Mouse (Mus musculus) lung, postnatal 36 days (tissue): ENCODE measurements around the gene Itgb7.

Experiments
- DNase-seq: peaks from one replicate; pipeline ENCODE4 v3.0.0; 2022; ENCODE audit warnings: mixed read lengths

Gene Itgb7

DNA sequence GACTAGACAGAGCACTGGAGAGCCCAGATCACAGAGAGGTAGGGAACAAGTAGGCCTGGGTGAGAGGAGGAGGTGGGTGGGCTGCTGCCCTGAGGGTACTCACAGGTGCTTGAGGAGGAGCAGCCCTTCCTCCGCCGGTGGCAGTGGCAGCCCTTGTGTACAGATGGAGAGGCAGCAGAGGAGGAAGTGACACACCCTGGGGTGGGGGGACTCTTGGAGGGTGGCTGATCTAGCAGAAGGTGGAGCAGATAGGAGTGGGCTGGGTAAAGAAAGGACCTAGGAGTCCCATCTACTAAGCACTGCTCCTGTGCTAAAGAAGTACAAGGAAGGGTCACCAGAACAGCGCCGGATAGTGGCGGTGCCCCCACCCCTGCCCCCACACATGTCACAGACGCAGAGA is at the start of gene Itgb7:
Gene Itgb7 (minus strand): TSS at position 197 of the 400 bp plus-strand sequence.
- DNase-seq, result peak; percentile 61

- DNase-seq, result no peak
Measured at GRCm38 (mm10) chr15:102280623-102281022, 48.9 kb upstream of the Itgb7 start.

DNA sequence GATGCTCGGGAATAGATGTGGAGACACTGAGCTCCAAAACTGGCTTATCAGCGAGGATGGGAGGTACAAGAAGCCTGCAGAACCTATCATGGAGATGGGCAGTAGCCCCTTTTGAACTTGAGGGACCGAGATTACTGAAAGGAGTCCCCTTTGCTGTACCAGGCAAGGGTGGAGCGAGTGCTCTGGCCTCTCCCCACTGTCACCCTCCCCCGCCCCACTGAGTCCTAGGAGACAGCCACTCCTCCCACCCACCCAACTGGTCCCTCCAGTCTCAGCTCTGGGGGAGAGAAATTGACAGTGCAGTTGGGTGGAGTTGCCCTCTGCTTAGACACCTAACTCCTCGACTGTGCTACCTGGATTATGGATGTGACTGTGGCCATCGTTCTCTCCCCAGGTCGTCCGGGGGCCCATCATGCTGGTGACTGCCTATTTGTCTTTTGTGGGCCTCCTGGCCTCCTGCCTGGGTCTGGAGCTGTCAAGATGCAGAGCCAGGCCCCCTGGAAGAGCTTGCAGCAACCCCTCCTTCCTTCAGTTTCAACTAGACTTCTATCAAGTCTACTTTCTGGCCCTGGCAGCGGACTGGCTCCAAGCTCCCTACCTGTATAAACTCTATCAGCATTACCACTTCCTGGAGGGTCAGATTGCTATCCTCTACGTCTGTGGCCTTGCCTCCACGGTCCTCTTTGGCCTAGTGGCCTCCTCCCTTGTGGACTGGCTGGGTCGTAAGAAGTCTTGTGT is 48.2 kb upstream of the Itgb7 start:
- no peak for DNase-seq

DNA sequence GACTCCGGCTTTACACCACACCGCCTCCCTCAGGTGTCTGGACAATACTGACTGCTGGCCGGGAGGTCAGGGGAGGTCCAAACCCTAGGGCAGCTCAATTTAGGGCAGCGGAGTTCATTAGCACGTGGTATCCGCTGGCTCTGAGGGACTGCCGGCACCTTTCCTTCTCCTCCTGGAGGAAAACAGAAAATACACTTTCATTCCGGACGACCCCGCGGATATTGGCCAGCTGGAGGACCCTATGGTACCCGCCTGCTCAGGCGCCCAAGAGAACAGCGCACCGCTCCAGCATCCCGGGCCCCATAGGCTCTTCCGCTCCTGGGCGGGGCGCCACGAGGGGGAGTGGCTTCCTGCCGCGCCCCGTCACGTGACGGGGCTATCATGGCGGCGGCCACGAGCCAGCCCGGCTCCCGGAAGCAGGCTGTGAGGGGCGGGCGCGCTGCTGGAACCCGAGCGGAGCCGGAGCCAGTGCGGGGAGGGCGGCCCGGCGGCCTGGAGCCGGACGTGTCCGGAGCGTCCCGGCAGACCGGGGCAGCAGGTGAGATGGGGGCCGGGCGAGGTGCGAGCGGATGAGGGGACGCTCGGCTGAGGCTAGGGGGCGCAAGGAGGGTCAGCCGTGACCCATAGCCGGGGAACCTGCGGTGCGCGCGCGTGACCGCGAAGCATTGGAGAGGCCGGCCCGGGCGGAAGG is 47.5 kb upstream of the Itgb7 start, which contains the start of gene Mfsd5:
Gene Mfsd5 (plus strand): TSS at position 363 of the 691 bp plus-strand sequence.
- peak; percentile 89 for DNase-seq

DNA sequence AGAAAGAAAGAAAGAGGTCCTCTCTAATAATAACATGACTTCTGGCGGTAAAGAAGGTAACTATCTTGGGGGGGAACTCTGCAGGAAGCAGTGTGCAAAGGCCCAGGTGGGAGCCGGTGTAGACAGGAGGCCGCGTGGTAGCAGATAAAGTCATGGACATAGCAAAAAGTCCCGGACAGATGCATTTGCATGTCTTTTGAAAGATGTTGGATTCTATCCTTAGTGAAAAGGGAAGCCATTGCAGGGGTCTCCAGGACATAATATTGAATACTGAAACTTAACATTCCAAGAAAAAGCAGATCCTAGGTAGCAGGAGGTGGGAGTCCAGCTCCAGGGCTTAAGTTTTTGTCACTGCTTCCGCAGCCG is 47.0 kb upstream of the Itgb7 start:
- no peak for DNase-seq

GRCm38 (mm10) chr15:102273982-102274716 is 42.4 kb upstream of the Itgb7 start:
- no peak for DNase-seq

DNA sequence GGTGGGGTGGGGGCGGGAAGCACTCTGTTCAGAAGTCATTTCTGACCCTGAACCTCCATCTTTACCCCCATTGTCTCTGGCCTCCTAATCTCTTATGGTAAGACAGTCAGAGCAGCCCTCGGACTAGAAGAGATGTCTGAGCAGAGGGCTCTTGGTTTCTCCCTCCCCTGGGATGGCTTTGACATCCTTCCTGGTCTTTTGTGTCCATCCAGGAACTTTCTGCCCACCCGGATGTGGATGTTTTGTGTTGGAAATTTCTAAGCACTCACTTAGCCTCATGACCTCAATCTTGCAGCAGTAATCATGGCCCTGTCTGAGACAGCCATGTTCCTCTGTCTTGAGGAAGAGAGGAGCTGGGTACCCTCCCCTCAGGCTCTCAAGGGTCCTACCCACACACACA is 39.7 kb upstream of the Itgb7 start:
- no peak for DNase-seq

GRCm38 (mm10) chr15:102270274-102270960 is 38.7 kb upstream of the Itgb7 start, which contains the start of gene Gm9918:
Gene Gm9918 (plus strand): TSS chr15:102270563.
- DNase-seq, result no peak

- no peak for DNase-seq
Measured at GRCm38 (mm10) chr15:102265548-102265947, 33.8 kb upstream of the Itgb7 start.

DNA sequence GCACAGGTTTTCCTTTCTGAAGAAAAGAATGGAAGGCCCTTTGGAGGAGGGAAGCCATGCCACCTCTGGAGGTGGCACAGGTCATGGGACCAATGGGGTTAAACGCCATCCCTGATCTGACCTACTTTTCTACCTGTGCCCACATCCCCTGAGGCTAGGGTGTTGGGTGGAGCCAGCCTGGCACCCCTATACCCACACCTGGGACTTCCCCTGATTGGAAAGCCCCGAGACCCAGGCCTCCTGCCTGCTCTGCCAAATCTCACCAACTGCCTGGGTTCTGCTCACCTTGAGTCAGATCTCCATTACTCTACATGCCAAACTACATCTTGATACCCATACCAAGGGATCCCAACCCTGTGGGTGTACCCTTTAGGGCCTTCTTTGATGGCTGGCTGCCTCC is 31.3 kb upstream of the Itgb7 start:
- DNase-seq, result no peak

DNA sequence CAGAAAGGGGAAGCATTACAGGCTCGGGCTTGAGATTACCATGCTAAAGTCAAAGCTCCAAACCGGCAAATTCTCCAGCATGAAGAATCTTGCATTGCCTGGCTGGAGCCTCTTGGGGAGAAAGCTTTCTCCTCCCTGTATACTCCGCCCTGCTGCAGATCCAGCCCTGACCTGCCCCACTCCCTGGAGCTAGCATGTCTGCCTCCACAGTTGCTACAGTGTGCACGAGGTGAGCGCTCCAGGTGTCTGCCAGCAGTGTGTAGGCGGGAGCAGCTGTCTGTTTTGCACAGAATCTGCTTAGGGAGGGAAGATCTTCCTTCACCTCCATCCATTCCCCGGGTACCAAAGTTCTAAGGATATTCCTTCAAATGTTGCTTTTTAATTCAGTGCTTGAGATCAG is 30.8 kb upstream of the Itgb7 start:
- DNase-seq, result no peak

DNA sequence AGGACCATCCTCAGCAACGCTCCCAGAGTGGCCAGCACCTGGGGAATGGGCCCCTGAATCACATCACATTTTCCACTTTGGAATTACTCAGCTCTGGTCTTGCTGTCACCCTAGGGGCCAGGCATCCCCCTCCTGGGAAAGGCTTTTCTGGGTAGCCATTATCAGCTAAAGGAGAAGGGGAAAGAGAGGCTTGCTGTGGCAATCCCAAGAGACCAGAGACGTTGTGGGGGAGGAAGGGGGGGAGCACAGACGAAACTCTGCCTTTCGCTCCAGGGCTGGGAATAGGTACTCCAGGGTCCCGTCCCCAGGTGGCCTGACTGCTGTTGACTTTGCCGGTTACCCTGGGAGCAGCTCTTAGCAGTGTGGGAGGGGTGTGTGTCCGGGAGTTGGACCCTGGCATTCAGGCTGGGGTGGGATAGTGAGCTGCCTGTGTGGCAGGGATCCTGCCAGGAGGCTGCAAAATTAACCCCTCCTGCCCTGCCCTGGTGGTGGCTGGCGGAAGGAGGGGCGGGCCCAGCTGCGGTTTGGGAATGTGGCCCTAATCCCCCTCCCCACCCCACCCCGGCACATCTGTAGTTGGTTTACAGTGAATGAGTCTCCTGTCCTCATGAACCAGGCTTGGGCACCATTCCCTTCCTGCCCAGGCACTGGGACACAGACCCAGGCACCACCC is 27.0 kb upstream of the Itgb7 start:
- DNase-seq, result no peak

DNA sequence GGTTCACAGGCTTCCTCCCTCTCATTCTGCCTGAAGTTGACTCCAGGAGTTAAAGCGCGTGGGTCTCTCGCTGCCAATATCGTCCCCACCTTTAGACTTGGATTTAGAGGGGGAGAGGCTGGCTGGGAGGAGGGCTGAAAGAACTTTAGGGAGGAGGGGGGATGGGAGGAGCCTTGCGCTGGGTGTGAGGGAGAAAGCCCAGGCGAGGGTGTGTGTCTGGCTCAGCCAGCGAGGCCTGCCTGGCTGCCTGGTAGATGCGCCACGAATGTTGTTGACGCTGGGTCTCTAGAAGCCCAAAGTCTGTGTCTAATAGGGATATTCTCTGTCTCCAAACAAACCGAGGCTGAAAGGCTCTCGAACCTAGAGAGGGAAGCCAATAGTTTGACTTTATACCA is 26.3 kb upstream of the Itgb7 start:
- peak; percentile 80 for DNase-seq

GRCm38 (mm10) chr15:102257202-102258075 is 25.7 kb upstream of the Itgb7 start, which contains the start of gene Rarg:
Gene Rarg (minus strand): TSS chr15:102257517.
- peak; percentile 67 for DNase-seq

DNA sequence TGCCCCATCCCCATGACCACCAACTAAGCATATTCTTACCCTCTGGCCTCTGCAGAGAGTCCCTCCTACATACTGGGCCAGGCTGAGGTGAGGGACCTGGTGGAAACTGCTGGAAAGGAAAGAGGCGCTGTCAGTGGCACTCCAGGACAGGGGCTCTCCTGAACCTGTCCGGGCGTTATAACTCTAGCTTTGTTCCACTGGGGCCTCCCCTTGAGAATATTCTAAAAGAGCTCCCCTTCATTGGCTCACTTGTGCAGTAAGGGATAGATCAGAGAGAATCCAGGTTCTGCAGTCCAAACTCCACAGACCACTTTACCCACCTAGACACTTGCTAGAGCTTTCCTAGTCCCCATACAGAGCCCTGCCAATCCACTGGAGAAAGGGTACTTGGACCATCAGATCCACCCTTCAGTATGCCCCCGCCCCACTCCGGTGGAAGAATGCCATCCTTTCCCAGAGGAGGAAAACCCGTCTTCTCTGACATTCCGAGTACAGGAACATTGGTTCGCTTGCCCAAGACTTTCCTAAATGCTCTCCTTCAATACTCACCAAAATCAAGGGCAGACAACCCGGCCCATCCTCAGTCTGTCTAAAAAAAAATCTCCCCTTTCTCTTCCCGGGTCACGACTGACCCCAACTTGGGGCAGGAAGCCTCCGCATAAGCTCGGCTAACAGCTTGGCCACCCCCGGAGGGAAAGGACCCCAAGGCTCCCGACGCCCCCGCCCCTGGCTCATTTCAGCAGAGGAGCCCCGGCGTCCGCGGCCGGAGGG is 24.9 kb upstream of the Itgb7 start:
- DNase-seq, result no peak

- peak; percentile 82 for DNase-seq
Measured at GRCm38 (mm10) chr15:102255547-102256255, 24.0 kb upstream of the Itgb7 start.

DNA sequence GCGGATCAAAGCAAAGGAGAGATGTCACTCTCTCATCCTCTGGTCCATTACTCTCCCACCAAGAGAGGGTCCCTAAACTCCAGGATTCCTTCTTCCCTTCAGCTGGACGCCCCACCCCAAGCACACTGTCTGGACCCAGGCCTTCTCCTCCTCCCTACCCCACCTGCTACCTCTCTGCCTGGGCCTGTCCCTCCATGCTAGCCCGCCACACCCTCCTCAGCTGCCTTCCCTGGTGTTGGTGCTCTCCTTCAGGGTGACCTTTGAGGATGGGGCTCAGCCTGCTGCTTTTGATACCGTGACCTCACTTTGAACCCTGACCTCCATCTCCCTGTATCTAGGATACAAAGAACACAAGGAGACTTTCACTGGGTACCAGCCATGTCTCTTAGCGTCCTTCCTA is 18.8 kb upstream of the Itgb7 start:
- no peak for DNase-seq

DNA sequence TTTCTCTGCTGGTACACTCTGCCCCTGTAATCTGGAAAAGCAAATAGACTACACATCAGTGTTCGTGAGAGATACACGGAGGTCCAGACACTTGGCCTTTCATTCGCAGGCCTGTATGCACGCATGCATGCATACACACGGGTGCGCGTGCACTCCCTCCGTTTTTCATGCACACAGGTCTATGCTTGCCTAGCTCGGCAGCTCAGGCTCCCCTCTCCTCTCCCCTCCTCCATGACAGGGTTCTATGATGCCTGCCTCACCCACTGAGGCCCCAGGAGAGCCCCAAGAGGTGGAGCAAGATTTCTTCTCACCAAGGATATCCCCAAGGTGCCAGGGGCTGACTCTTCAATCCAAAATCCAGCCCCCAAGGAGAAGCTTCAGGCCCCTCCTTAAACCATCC is 18.2 kb upstream of the Itgb7 start:
- DNase-seq, result no peak

- DNase-seq, result peak; percentile 63
Measured at GRCm38 (mm10) chr15:102249251-102249691, 17.5 kb upstream of the Itgb7 start.

DNA sequence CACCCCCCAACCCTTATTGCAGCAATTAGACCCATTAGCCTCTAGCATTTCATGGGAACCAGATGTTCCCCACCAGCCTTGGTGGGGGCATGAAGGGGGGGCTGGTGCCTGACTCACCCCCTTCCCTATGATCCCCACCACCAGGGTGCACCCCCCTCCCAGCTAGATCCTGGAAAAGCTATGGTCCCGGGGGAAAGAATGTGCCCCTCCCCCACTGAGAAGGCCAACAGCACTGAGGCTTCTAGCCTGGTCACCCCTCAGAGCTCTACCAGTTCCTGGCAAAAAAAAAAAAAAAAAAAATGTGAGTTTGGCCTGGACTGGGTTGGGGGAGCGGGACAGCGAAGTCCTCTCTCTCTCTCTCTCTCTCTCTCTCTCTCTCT is 17.1 kb upstream of the Itgb7 start:
- peak; percentile 41 for DNase-seq
